Mouse (Mus musculus) G1E (cell line): ENCODE data around the gene Klhdc3.

Source experiments
- CTCF ChIP-seq: IDR thresholded peaks from 2 replicates; pipeline ENCODE4 v1.5.1; 2012; ENCODE audit warnings: low read depth, low read length, inconsistent platforms, mixed read lengths
- TAL1 ChIP-seq: conservative IDR thresholded peaks from 2 replicates; pipeline ENCODE4 v1.6.1; 2012; ENCODE audit warnings: low read depth, low read length, inconsistent platforms, mixed read lengths

- no peak for TF ChIP-seq CTCF
- no peak for TF ChIP-seq TAL1
Observed at GRCm38 (mm10) chr17:46703971-46704886, 23.5 kb upstream of the Klhdc3 start.
